Mouse (Mus musculus) embryonic facial prominence, embryonic 13.5 days (tissue): ENCODE data around the gene Inha. TPM values are rescaled to one million over a fixed set of nuclear protein-coding genes. Genes with fewer than 3 reads are reported as not detected.

ENCODE experiments used
- ATAC-seq: fragments of 200-750 bp; cut with Nextera tagmentation; 2 replicates; pipeline ENCODE4 v1.8.0; 2017; ENCODE audit warnings: low read depth; ENCODE audit not compliant: insufficient number of reproducible peaks, insufficient read depth, low FRiP score, low TSS enrichment
- H3K27ac ChIP-seq: fragments of 300-500 bp; sonication (generic); 2 replicates; pipeline ENCODE4 v1.5.1; 2015; ENCODE audit warnings: moderate library complexity, mild to moderate bottlenecking, inconsistent platforms
- H3K27me3 ChIP-seq: fragments of 300-500 bp; sonication (generic); 2 replicates; pipeline ENCODE4 v1.6.1; 2015; ENCODE audit warnings: mild to moderate bottlenecking, inconsistent platforms
- H3K36me3 ChIP-seq: fragments of 300-500 bp; sonication (generic); 2 replicates; pipeline ENCODE4 v1.6.1; 2015; ENCODE audit warnings: mild to moderate bottlenecking, inconsistent platforms
- H3K4me1 ChIP-seq: fragments of 300-500 bp; sonication (generic); 2 replicates; pipeline ENCODE4 v1.6.1; 2015; ENCODE audit warnings: inconsistent platforms
- H3K4me2 ChIP-seq: fragments of 300-500 bp; sonication (generic); 2 replicates; pipeline ENCODE4 v1.6.1; 2015; ENCODE audit warnings: moderate library complexity, mild to moderate bottlenecking, inconsistent platforms
- H3K4me3 ChIP-seq: fragments of 300-500 bp; sonication (generic); 2 replicates; pipeline ENCODE4 v1.5.1; 2015; ENCODE audit warnings: mild to moderate bottlenecking, inconsistent platforms
- H3K9ac ChIP-seq: fragments of 300-500 bp; sonication (generic); 2 replicates; pipeline ENCODE4 v1.6.1; 2015; ENCODE audit warnings: mild to moderate bottlenecking, inconsistent platforms
- H3K9me3 ChIP-seq: fragments of 300-500 bp; sonication (generic); 2 replicates; pipeline ENCODE4 v1.6.1; 2016; ENCODE audit warnings: inconsistent platforms
- WGBS: fragments of 180-500 bp; shearing (Covaris S2); methylation state at CpG from one replicate; pipeline ENCODE4 v1.1.7; 2015; ENCODE audit warnings: mixed read lengths; 5-methylcytosine and 5-hydroxymethylcytosine counted together
- polyA plus RNA-seq: library from polyadenylated mRNA; unstranded; fragments of >200 nt; fragmentation: Nextera tagmentation; extraction: Ambion mirVana; gene quantifications from 2 replicates; pipeline ENCODE4 v1.2.1, GENCODE M21; 2015

Gene Inha
- polyA plus RNA-seq, 1 experiment from 2014 or later, result 13.2 TPM

- Histone ChIP-seq H3K27ac (no peak overlapping the region), H3K9ac (no peak overlapping the region), H3K4me3 (peak overlapping the region; percentile 85), H3K4me1 (peaks cover 30% of the 10 kb centered on the region), H3K9me3 (no peaks in the 10 kb centered on the region), H3K27me3 (peaks cover 27% of the 10 kb centered on the region), H3K4me2 (peak overlapping the region; percentile 86), H3K36me3 (peaks cover 44% of the 10 kb centered on the region)
- no peak for ATAC-seq
- 12% methylated on average over 35 of the region's 35 CpGs for WGBS
These were observed 29.5 kb upstream of the Inha start for GRCm38 (mm10) chr1:75477264-75477965.

- H3K9me3 ChIP-seq, result no peaks in the 10 kb centered on the region
- H3K36me3 ChIP-seq, result peaks cover 39% of the 10 kb centered on the region
- ATAC-seq, result no peak
- H3K4me2 ChIP-seq, result peak overlapping the region; percentile 86
- H3K27ac ChIP-seq, result no peak overlapping the region
- peaks cover 32% of the 10 kb centered on the region for H3K27me3 ChIP-seq
- WGBS, result 39% methylated on average over 3 of the region's 3 CpGs
- H3K4me3 ChIP-seq, result peak overlapping the region; percentile 85
- peaks cover 30% of the 10 kb centered on the region for H3K4me1 ChIP-seq
- H3K9ac ChIP-seq, result peak overlapping the region; percentile 82; the same call in 1 of the 2 replicates
These were observed 28.9 kb upstream of the Inha start for GRCm38 (mm10) chr1:75477966-75478290.

GRCm38 (mm10) chr1:75478497-75478896, 28.4 kb upstream of the Inha start:
- WGBS, result 0% methylated on average over 19 of the region's 25 CpGs
- Histone ChIP-seq H3K27me3 (peaks cover 38% of the 10 kb centered on the region), H3K4me3 (peak overlapping the region; percentile 85), H3K36me3 (peaks cover 34% of the 10 kb centered on the region), H3K4me2 (peak overlapping the region; percentile 86), H3K9ac (peak overlapping the region; percentile 82), H3K9me3 (no peaks in the 10 kb centered on the region), H3K4me1 (peaks cover 30% of the 10 kb centered on the region), H3K27ac (peak overlapping the region; percentile 78)
- no peak for ATAC-seq

GRCm38 (mm10) chr1:75478916-75479634, 27.8 kb upstream of the Inha start, which contains the start of the genes Chpf and Tmem198:
TSS of gene Chpf (minus strand) at chr1:75479307.
TSS of gene Tmem198 (plus strand) at chr1:75479532.
- Histone ChIP-seq H3K4me1 (peaks cover 26% of the 10 kb centered on the region), H3K4me3 (peak within 1 kb of the TSS; percentile 85), H3K27me3 (peaks cover 42% of the 10 kb centered on the region), H3K4me2 (peak within 1 kb of the TSS; percentile 86), H3K27ac (peak within 1 kb of the TSS; percentile 78), H3K9ac (peak within 1 kb of the TSS; percentile 82), H3K9me3 (no peaks in the 10 kb centered on the region), H3K36me3 (peaks cover 28% of the 10 kb centered on the region)
- WGBS, result under 1% methylated on average over 65 of the region's 76 CpGs
- peak; percentile 87 for ATAC-seq

- Histone ChIP-seq H3K9me3 (no peaks in the 10 kb centered on the region), H3K9ac (peak overlapping the region; percentile 82), H3K27me3 (peaks cover 48% of the 10 kb centered on the region), H3K27ac (no peak overlapping the region; the same call in 1 of the 2 replicates), H3K4me1 (peaks cover 25% of the 10 kb centered on the region), H3K36me3 (peaks cover 22% of the 10 kb centered on the region), H3K4me2 (peak overlapping the region; percentile 86), H3K4me3 (peak overlapping the region; percentile 85)
- no peak for ATAC-seq
- 1% methylated on average over 24 of the region's 24 CpGs for WGBS
These were observed 27.3 kb upstream of the Inha start for GRCm38 (mm10) chr1:75479635-75479989.

GRCm38 (mm10) chr1:75480036-75480435, 26.8 kb upstream of the Inha start:
- peaks cover 52% of the 10 kb centered on the region for H3K27me3 ChIP-seq
- no peak for ATAC-seq
- 0 out of 2 replicates have a peak overlapping the region, but pooled peaks have one; percentile 82 for H3K9ac ChIP-seq
- H3K4me1 ChIP-seq, result peaks cover 25% of the 10 kb centered on the region
- WGBS, result 18% methylated on average over 13 of the region's 13 CpGs
- peak overlapping the region; percentile 86 for H3K4me2 ChIP-seq
- H3K4me3 ChIP-seq, result peak overlapping the region; percentile 85
- H3K36me3 ChIP-seq, result peaks cover 18% of the 10 kb centered on the region
- no peak overlapping the region for H3K27ac ChIP-seq
- no peaks in the 10 kb centered on the region for H3K9me3 ChIP-seq

GRCm38 (mm10) chr1:75480735-75481134, 26.1 kb upstream of the Inha start:
- H3K27me3 ChIP-seq, result peaks cover 59% of the 10 kb centered on the region

GRCm38 (mm10) chr1:75486561-75486960, 20.3 kb upstream of the Inha start:
- peak overlapping the region; percentile 65; the same call in 1 of the 2 replicates for H3K9ac ChIP-seq
- H3K27me3 ChIP-seq, result peaks cover 79% of the 10 kb centered on the region
- H3K4me3 ChIP-seq, result peak overlapping the region; percentile 56
- no peak for ATAC-seq
- peaks cover 30% of the 10 kb centered on the region for H3K36me3 ChIP-seq
- H3K27ac ChIP-seq, result no peak overlapping the region
- H3K4me2 ChIP-seq, result peak overlapping the region; percentile 82
- no peaks in the 10 kb centered on the region for H3K9me3 ChIP-seq
- 4% methylated on average over 24 of the region's 24 CpGs for WGBS
- peaks cover 21% of the 10 kb centered on the region for H3K4me1 ChIP-seq

More at GRCm38 (mm10) chr1:75480735-75481134, 26.1 kb upstream of the Inha start:
- Histone ChIP-seq H3K4me1 (peaks cover 25% of the 10 kb centered on the region), H3K9me3 (no peaks in the 10 kb centered on the region), H3K27ac (no peak overlapping the region), H3K36me3 (peaks cover 11% of the 10 kb centered on the region), H3K4me2 (no peak overlapping the region), H3K4me3 (no peak overlapping the region), H3K9ac (no peak overlapping the region)
- 84% methylated on average over 7 of the region's 7 CpGs for WGBS
- ATAC-seq, result no peak

- Histone ChIP-seq H3K27me3 (peaks cover 76% of the 10 kb centered on the region), H3K9ac (peak overlapping the region; percentile 65)
- under 1% methylated on average over 13 of the region's 13 CpGs for WGBS
These were observed 19.9 kb upstream of the Inha start for GRCm38 (mm10) chr1:75487040-75487404.

GRCm38 (mm10) chr1:75487405-75488161, 19.3 kb upstream of the Inha start:
- Histone ChIP-seq H3K27ac (no peak overlapping the region), H3K4me3 (peak overlapping the region; percentile 56), H3K4me1 (peaks cover 21% of the 10 kb centered on the region), H3K9ac (peak overlapping the region; percentile 65), H3K36me3 (peaks cover 40% of the 10 kb centered on the region), H3K9me3 (no peaks in the 10 kb centered on the region), H3K27me3 (peaks cover 73% of the 10 kb centered on the region), H3K4me2 (peak overlapping the region; percentile 82)
- ATAC-seq, result peak; percentile 68
- WGBS, result 0% methylated on average over 62 of the region's 62 CpGs

More at GRCm38 (mm10) chr1:75487040-75487404, 19.9 kb upstream of the Inha start:
- Histone ChIP-seq H3K27ac (no peak overlapping the region), H3K9me3 (no peaks in the 10 kb centered on the region), H3K4me1 (peaks cover 21% of the 10 kb centered on the region), H3K4me3 (peak overlapping the region; percentile 56), H3K36me3 (peaks cover 34% of the 10 kb centered on the region), H3K4me2 (peak overlapping the region; percentile 82)
- ATAC-seq, result no peak

GRCm38 (mm10) chr1:75490785-75491551, 15.9 kb upstream of the Inha start:
- Histone ChIP-seq H3K9me3 (no peaks in the 10 kb centered on the region), H3K36me3 (peaks cover 48% of the 10 kb centered on the region), H3K9ac (no peak overlapping the region), H3K27ac (no peak overlapping the region), H3K4me2 (no peak overlapping the region), H3K4me3 (no peak overlapping the region), H3K27me3 (peaks cover 44% of the 10 kb centered on the region), H3K4me1 (peaks cover 33% of the 10 kb centered on the region)
- 86% methylated on average over 34 of the region's 34 CpGs for WGBS
- ATAC-seq, result no peak
